10 mouse cellular contexts compared by ENCODE assay signal in the genomic region with DNA sequence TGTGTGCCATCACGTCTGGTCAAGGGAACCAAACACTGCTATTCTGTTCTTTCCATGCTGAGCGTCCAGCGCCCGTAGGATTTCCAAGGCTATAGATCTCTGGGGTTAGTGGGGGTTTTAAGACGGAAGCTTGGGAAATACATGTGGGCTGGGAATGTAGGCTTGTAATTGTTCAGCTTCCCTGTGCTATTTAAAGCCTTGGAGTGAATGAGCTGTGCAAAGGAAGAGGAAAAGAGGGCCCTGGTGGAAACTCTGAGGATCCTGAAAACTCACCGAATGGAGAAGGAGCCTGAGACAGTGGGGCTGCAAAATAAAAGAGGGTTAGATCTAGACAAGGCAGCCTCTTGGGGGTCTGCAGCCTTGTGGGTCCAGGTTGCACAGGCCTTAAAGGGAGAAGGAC.
DNase-seq lines count a peak whose midpoint lies in the region; ATAC-seq and TF ChIP-seq lines count a peak whose summit lies in the region.
"Had no signal": no experiment of that assay in that cellular context is flagged by ENCODE, and none has a peak within 500 bp of the region (broad histone marks: within the 10 kb centered on the region; RNA-seq: fewer than 3 reads in every experiment).

No protein-coding gene starts in this region.

- no peaks in the 10 kb centered on the region; the same call in 1 of the 2 replicates for H3K36me3 ChIP-seq in heart, adult 2 months (ENCODE audit: control insufficient read depth, insufficient read depth, low read length)
- H3K36me3 ChIP-seq in kidney, embryonic 16.5 days (ENCODE audit: insufficient read depth, low read length): no peaks in the 10 kb centered on the region
- H3K36me3 ChIP-seq in heart, embryonic 13.5 days: no peaks in the 10 kb centered on the region
- no peaks in the 10 kb centered on the region for H3K36me3 ChIP-seq in midbrain, embryonic 10.5 days

- TF ChIP-seq CTCF in heart, adult 2 months (IDR thresholded peaks at IDR 0.05): no peak

- no peak for DNase-seq in heart, adult 2 months
- no peak for DNase-seq in heart, postnatal 25 days (ENCODE audit: low spot score)
- no peak for DNase-seq in kidney, adult 18-20 months
- DNase-seq in brain, adult 2 months (ENCODE audit: low read depth, low spot score): peak; percentile 63
- DNase-seq in midbrain, embryonic 10.5 days (ENCODE audit: low spot score): no peak
- no peak for DNase-seq in left cerebral cortex, adult 9 months (ENCODE audit: low spot score in 2 of 2)
- DNase-seq: adrenal gland, postnatal 36 days had no signal

- intact Hi-C loops in heart, adult 2 months (cut with DNase I): no loop called here
- intact Hi-C loops in heart, postnatal 25 days (cut with DNase I): no loop called here

- TF ChIP-seq POLR2A in heart, adult 2 months (IDR thresholded peaks at IDR 0.05; ENCODE audit: insufficient read depth, low read depth, low read length): no peak

- H3K79me2 ChIP-seq in heart, adult 2 months (replicated peaks; ENCODE audit: control insufficient read depth, insufficient read depth, low read length): no peaks in the 10 kb centered on the region

- no peaks in the 10 kb centered on the region for H3K27me3 ChIP-seq in heart, adult 2 months (ENCODE audit: control insufficient read depth, insufficient read depth, low read length)
- no peaks in the 10 kb centered on the region for H3K27me3 ChIP-seq in kidney, embryonic 16.5 days (ENCODE audit: insufficient read depth, low read length)
- no peaks in the 10 kb centered on the region for H3K27me3 ChIP-seq in heart, embryonic 13.5 days (replicated peaks)
- H3K27me3 ChIP-seq in midbrain, embryonic 10.5 days (ENCODE audit: low read depth, poor library complexity, severe bottlenecking): no peaks in the 10 kb centered on the region

- H3K4me2 ChIP-seq in kidney, embryonic 16.5 days (replicated peaks; ENCODE audit: low read depth, low read length): no peak overlapping the region
- H3K4me2 ChIP-seq in heart, embryonic 13.5 days: no peak overlapping the region

- H3K27ac ChIP-seq in heart, adult 2 months: peak overlapping the region; percentile 38; the same call in 1 of the 2 replicates
- H3K27ac ChIP-seq in kidney, embryonic 16.5 days (ENCODE audit: low read length): peak overlapping the region; percentile 31; the same call in 1 of the 2 replicates
- H3K27ac ChIP-seq in heart, embryonic 13.5 days (replicated peaks): peak overlapping the region; percentile 78
- H3K27ac ChIP-seq in midbrain, embryonic 10.5 days (replicated peaks): no peak overlapping the region

- peaks cover 12% of the 10 kb centered on the region for H3K4me1 ChIP-seq in heart, adult 2 months (ENCODE audit: control insufficient read depth, insufficient read depth, low read length)
- peaks cover 20% of the 10 kb centered on the region for H3K4me1 ChIP-seq in kidney, embryonic 16.5 days (ENCODE audit: insufficient read depth, low read length)
- peaks cover 39% of the 10 kb centered on the region for H3K4me1 ChIP-seq in heart, embryonic 13.5 days
- peaks cover 21% of the 10 kb centered on the region for H3K4me1 ChIP-seq in midbrain, embryonic 10.5 days

- 32% methylated on average over 6 of the region's 6 CpGs for WGBS in heart, adult 2 months
- 76% methylated on average over 6 of the region's 6 CpGs for WGBS in kidney, embryonic 16.5 days
- WGBS in heart, embryonic 13.5 days: 52% methylated on average over 6 of the region's 6 CpGs
- 84% methylated on average over 6 of the region's 6 CpGs for WGBS in midbrain, embryonic 10.5 days

- H3K4me3 ChIP-seq in heart, adult 2 months: no peak overlapping the region
- H3K4me3 ChIP-seq in kidney, embryonic 16.5 days (ENCODE audit: low read length): no peak overlapping the region
- no peak overlapping the region for H3K4me3 ChIP-seq in heart, embryonic 13.5 days
- H3K4me3 ChIP-seq in midbrain, embryonic 10.5 days: no peak overlapping the region
- H3K4me3 ChIP-seq: erythroblast, embryonic 14.5 days had no signal

- peaks cover 7% of the 10 kb centered on the region; the same call in 1 of the 2 replicates for H3K9me3 ChIP-seq in kidney, embryonic 16.5 days (ENCODE audit: low read length)
- H3K9me3 ChIP-seq in heart, embryonic 13.5 days: no peaks in the 10 kb centered on the region
- no peaks in the 10 kb centered on the region; the same call in 1 of the 2 replicates for H3K9me3 ChIP-seq in midbrain, embryonic 10.5 days (replicated peaks)

- TF ChIP-seq EP300 in heart, adult 2 months (IDR thresholded peaks at IDR 0.05; ENCODE audit: insufficient read depth, low read depth, low read length): no peak

- ATAC-seq in kidney, embryonic 16.5 days (ENCODE audit: low FRiP score, low TSS enrichment): no peak
- no peak for ATAC-seq in heart, embryonic 13.5 days (ENCODE audit: extremely low read depth, insufficient number of reproducible peaks, low FRiP score, low TSS enrichment)

- no peak overlapping the region for H3K9ac ChIP-seq in heart, adult 2 months (ENCODE audit: low read depth, low read length)
- no peak overlapping the region for H3K9ac ChIP-seq in kidney, embryonic 16.5 days (replicated peaks; ENCODE audit: low read length)
- H3K9ac ChIP-seq in heart, embryonic 13.5 days: no peak overlapping the region; the same call in 1 of the 2 replicates
